Mouse (Mus musculus): Measurements from ENCODE around the gene Vstm2l. TPM values are rescaled to one million over a fixed set of nuclear protein-coding genes. Genes with fewer than 3 reads are reported as not detected.
A peak's percentile ranks its signal among the peaks of the same experiment; 100 is the strongest.

Gene Vstm2l
- polyA plus RNA-seq (2015; fragmentation: Nextera tagmentation; extraction: Ambion mirVana) = 31.2 and 42.9 TPM in 2 replicates

- Histone ChIP-seq H3K4me3 (replicated peaks) (peak within 1 kb of the TSS; percentile 69), H3K9ac (replicated peaks) (peak within 1 kb of the TSS; percentile 75), H3K9me3 (replicated peaks) (no peaks in the 10 kb centered on the region), H3K4me1 (peaks cover 69% of the 10 kb centered on the region), H3K27ac (replicated peaks) (peak within 1 kb of the TSS; percentile 91), H3K36me3 (no peaks in the 10 kb centered on the region), H3K27me3 (replicated peaks) (peaks cover 20% of the 10 kb centered on the region; the same call in 1 of the 2 replicates), H3K4me2 (peak within 1 kb of the TSS; percentile 87)
- 3% methylated on average over 53 of the region's 62 CpGs for WGBS
- ATAC-seq (ENCODE audit: low FRiP score) = peak; percentile 32; the same call in 1 of the 2 replicates
These were observed at the start of gene Vstm2l for GRCm38 (mm10) chr2:157914105-157914764. TSS of gene Vstm2l (plus strand) at chr2:157914653.

- ATAC-seq (ENCODE audit: low FRiP score) = no peak
- Histone ChIP-seq H3K36me3 (peaks cover 9% of the 10 kb centered on the region), H3K27me3 (replicated peaks) (no peaks in the 10 kb centered on the region), H3K4me3 (replicated peaks) (no peak overlapping the region), H3K9ac (replicated peaks) (no peak overlapping the region), H3K27ac (replicated peaks) (no peak overlapping the region), H3K4me2 (no peak overlapping the region), H3K9me3 (replicated peaks) (no peaks in the 10 kb centered on the region), H3K4me1 (no peaks in the 10 kb centered on the region)
- WGBS = 91% methylated on average over 3 of the region's 3 CpGs
These were observed 47.3 kb upstream of the Vstm2l start for GRCm38 (mm10) chr2:157867126-157867525.

- Histone ChIP-seq H3K27ac (replicated peaks) (no peak overlapping the region), H3K27me3 (replicated peaks) (no peaks in the 10 kb centered on the region), H3K9ac (replicated peaks) (no peak overlapping the region), H3K4me3 (replicated peaks) (no peak overlapping the region), H3K9me3 (replicated peaks) (no peaks in the 10 kb centered on the region), H3K36me3 (peaks cover 9% of the 10 kb centered on the region), H3K4me2 (no peak overlapping the region), H3K4me1 (peaks cover 22% of the 10 kb centered on the region)
- ATAC-seq (ENCODE audit: low FRiP score) = no peak
- 84% methylated on average over 6 of the region's 6 CpGs for WGBS
These were observed 44.2 kb upstream of the Vstm2l start for GRCm38 (mm10) chr2:157870247-157870646.

GRCm38 (mm10) chr2:157873223-157873622 is 41.2 kb upstream of the Vstm2l start:
- 49% methylated on average over 6 of the region's 6 CpGs for WGBS
- Histone ChIP-seq H3K4me1 (peaks cover 39% of the 10 kb centered on the region), H3K4me3 (replicated peaks) (no peak overlapping the region), H3K9me3 (replicated peaks) (no peaks in the 10 kb centered on the region), H3K9ac (replicated peaks) (no peak overlapping the region), H3K27ac (replicated peaks) (peak overlapping the region; percentile 51), H3K36me3 (peaks cover 9% of the 10 kb centered on the region), H3K27me3 (replicated peaks) (no peaks in the 10 kb centered on the region), H3K4me2 (no peak overlapping the region)
- ATAC-seq (ENCODE audit: low FRiP score) = peak; percentile 52

GRCm38 (mm10) chr2:157873691-157874090 is 40.8 kb upstream of the Vstm2l start:
- peak overlapping the region; percentile 51 for H3K27ac ChIP-seq (replicated peaks)
- H3K9me3 ChIP-seq (replicated peaks) = no peaks in the 10 kb centered on the region
- no peak overlapping the region for H3K9ac ChIP-seq (replicated peaks)
- ATAC-seq (ENCODE audit: low FRiP score) = no peak
- no peaks in the 10 kb centered on the region for H3K27me3 ChIP-seq (replicated peaks)
- H3K4me3 ChIP-seq (replicated peaks) = no peak overlapping the region
- WGBS = 77% methylated on average over 1 of the region's 1 CpGs
- H3K4me1 ChIP-seq = peaks cover 39% of the 10 kb centered on the region
- H3K4me2 ChIP-seq = no peak overlapping the region
- peaks cover 9% of the 10 kb centered on the region for H3K36me3 ChIP-seq

- Histone ChIP-seq H3K4me2 (no peak overlapping the region), H3K27ac (replicated peaks) (peak overlapping the region; percentile 3), H3K4me1 (peaks cover 40% of the 10 kb centered on the region), H3K9ac (replicated peaks) (no peak overlapping the region), H3K4me3 (replicated peaks) (no peak overlapping the region), H3K36me3 (peaks cover 9% of the 10 kb centered on the region), H3K9me3 (replicated peaks) (no peaks in the 10 kb centered on the region), H3K27me3 (replicated peaks) (no peaks in the 10 kb centered on the region)
- no peak for ATAC-seq (ENCODE audit: low FRiP score)
- 69% methylated on average over 8 of the region's 8 CpGs for WGBS
These were observed 39.3 kb upstream of the Vstm2l start for GRCm38 (mm10) chr2:157875111-157875510.

- no peaks in the 10 kb centered on the region for H3K36me3 ChIP-seq
- ATAC-seq (ENCODE audit: low FRiP score) = no peak
- H3K4me2 ChIP-seq = no peak overlapping the region
- no peaks in the 10 kb centered on the region for H3K9me3 ChIP-seq (replicated peaks)
- WGBS = 92% methylated on average over 3 of the region's 3 CpGs
- H3K9ac ChIP-seq (replicated peaks) = no peak overlapping the region; the same call in 1 of the 2 replicates
- peaks cover 62% of the 10 kb centered on the region for H3K4me1 ChIP-seq
- no peaks in the 10 kb centered on the region for H3K27me3 ChIP-seq (replicated peaks)
- no peak overlapping the region for H3K4me3 ChIP-seq (replicated peaks)
- H3K27ac ChIP-seq (replicated peaks) = peak overlapping the region; percentile 33; the same call in 1 of the 2 replicates
These were observed 37.1 kb upstream of the Vstm2l start for GRCm38 (mm10) chr2:157877394-157877793.

GRCm38 (mm10) chr2:157877967-157878366 is 36.5 kb upstream of the Vstm2l start:
- peak overlapping the region; percentile 33; the same call in 1 of the 2 replicates for H3K27ac ChIP-seq (replicated peaks)
- peaks cover 59% of the 10 kb centered on the region for H3K4me1 ChIP-seq
- ATAC-seq (ENCODE audit: low FRiP score) = no peak
- H3K9me3 ChIP-seq (replicated peaks) = no peaks in the 10 kb centered on the region
- H3K4me2 ChIP-seq = no peak overlapping the region
- H3K27me3 ChIP-seq (replicated peaks) = no peaks in the 10 kb centered on the region
- WGBS = 47% methylated on average over 5 of the region's 5 CpGs
- no peak overlapping the region for H3K9ac ChIP-seq (replicated peaks)
- H3K36me3 ChIP-seq = no peaks in the 10 kb centered on the region
- H3K4me3 ChIP-seq (replicated peaks) = no peak overlapping the region

- Histone ChIP-seq H3K4me3 (replicated peaks) (no peak overlapping the region), H3K4me2 (no peak overlapping the region), H3K36me3 (peaks cover 7% of the 10 kb centered on the region), H3K4me1 (peaks cover 53% of the 10 kb centered on the region), H3K9ac (replicated peaks) (no peak overlapping the region), H3K9me3 (replicated peaks) (no peaks in the 10 kb centered on the region), H3K27ac (replicated peaks) (no peak overlapping the region; the same call in 1 of the 2 replicates), H3K27me3 (replicated peaks) (no peaks in the 10 kb centered on the region)
- ATAC-seq (ENCODE audit: low FRiP score) = no peak
- 8% methylated on average over 11 of the region's 11 CpGs for WGBS
These were observed 32.5 kb upstream of the Vstm2l start for GRCm38 (mm10) chr2:157881939-157882338.

- ATAC-seq (ENCODE audit: low FRiP score) = peak; percentile 55; the same call in 1 of the 2 replicates
- Histone ChIP-seq H3K4me3 (replicated peaks) (no peak overlapping the region), H3K27me3 (replicated peaks) (no peaks in the 10 kb centered on the region), H3K9me3 (replicated peaks) (no peaks in the 10 kb centered on the region), H3K4me1 (peaks cover 58% of the 10 kb centered on the region), H3K27ac (replicated peaks) (peak overlapping the region; percentile 81), H3K9ac (replicated peaks) (no peak overlapping the region), H3K4me2 (no peak overlapping the region), H3K36me3 (peaks cover 7% of the 10 kb centered on the region)
- 16% methylated on average over 10 of the region's 10 CpGs for WGBS
These were observed 27.0 kb upstream of the Vstm2l start for GRCm38 (mm10) chr2:157887275-157888025.

GRCm38 (mm10) chr2:157891166-157891565 is 23.3 kb upstream of the Vstm2l start:
- Histone ChIP-seq H3K4me1 (peaks cover 54% of the 10 kb centered on the region), H3K9ac (replicated peaks) (no peak overlapping the region), H3K9me3 (replicated peaks) (no peaks in the 10 kb centered on the region), H3K27ac (replicated peaks) (no peak overlapping the region), H3K4me3 (replicated peaks) (no peak overlapping the region), H3K4me2 (no peak overlapping the region), H3K36me3 (no peaks in the 10 kb centered on the region), H3K27me3 (replicated peaks) (no peaks in the 10 kb centered on the region)
- ATAC-seq (ENCODE audit: low FRiP score) = no peak
- WGBS = 58% methylated on average over 6 of the region's 6 CpGs

- Histone ChIP-seq H3K4me1 (peaks cover 13% of the 10 kb centered on the region), H3K4me2 (no peak overlapping the region), H3K4me3 (replicated peaks) (no peak overlapping the region), H3K27ac (replicated peaks) (no peak overlapping the region), H3K9me3 (replicated peaks) (no peaks in the 10 kb centered on the region), H3K36me3 (no peaks in the 10 kb centered on the region), H3K9ac (replicated peaks) (no peak overlapping the region), H3K27me3 (replicated peaks) (no peaks in the 10 kb centered on the region)
- no peak for ATAC-seq (ENCODE audit: low FRiP score)
- WGBS = 70% methylated on average over 4 of the region's 4 CpGs
These were observed 17.3 kb upstream of the Vstm2l start for GRCm38 (mm10) chr2:157897131-157897530.

All from neural tube, embryonic 15.5 days (tissue).